Mouse (Mus musculus): ENCODE data around the gene Xrn2. TPM values are rescaled to one million over a fixed set of nuclear protein-coding genes. Genes with fewer than 3 reads are reported as not detected.
A peak's percentile ranks its signal among the peaks of the same experiment; 100 is the strongest.
"Not testable (repeated sequence)": the region's sequence is repeated elsewhere in the genome, so short reads cannot be mapped to it uniquely, and the experiment has no call there.

The Xrn2 gene
- 10 to 100 TPM; 54.7 to 64.9 TPM for total RNA-seq (2021)
- long read RNA-seq, experiment 1, transcript Xrn2-201 (30 exons, 3,434 nt): major isoform, 36 of 60 reads
- long read RNA-seq, experiment 1, partial matches to known transcripts: 18 of 60 reads
- long read RNA-seq, experiment 1, other reads (novel, unspliced or antisense): 6 of 60 reads
- long read RNA-seq, experiment 2, transcript Xrn2-201 (30 exons, 3,434 nt): major isoform, 47 of 56 reads
- long read RNA-seq, experiment 2, partial matches to known transcripts: 1 of 56 reads
- long read RNA-seq, experiment 2, other reads (novel, unspliced or antisense): 8 of 56 reads

- DNase-seq: peak; percentile 96
Measured at GRCm38 (mm10) chr2:147012623-147013184, at the start of gene Xrn2. TSS of gene Xrn2 (plus strand) at chr2:147012996.

GRCm38 (mm10) chr2:146975024-146975423 is 37.8 kb upstream of the Xrn2 start:
- DNase-seq: no peak

- no peak for DNase-seq
Measured at GRCm38 (mm10) chr2:146975453-146976028, 37.3 kb upstream of the Xrn2 start.

GRCm38 (mm10) chr2:146982786-146983185 is 30.0 kb upstream of the Xrn2 start:
- DNase-seq: no peak

- peak; percentile 14 for DNase-seq
Measured at GRCm38 (mm10) chr2:146984831-146985230, 28.0 kb upstream of the Xrn2 start.

GRCm38 (mm10) chr2:146985807-146986206 is 27.0 kb upstream of the Xrn2 start:
- no peak for DNase-seq

GRCm38 (mm10) chr2:146986429-146986828 is 26.4 kb upstream of the Xrn2 start:
- DNase-seq: no peak

- no peak for DNase-seq
Measured at GRCm38 (mm10) chr2:147007265-147007664, 5.5 kb upstream of the Xrn2 start.

- no peak for DNase-seq
Measured at GRCm38 (mm10) chr2:147009084-147009483, 3.7 kb upstream of the Xrn2 start.

GRCm38 (mm10) chr2:147010141-147010540 is 2.7 kb upstream of the Xrn2 start:
- no peak for DNase-seq

GRCm38 (mm10) chr2:147010952-147011351 is 1.8 kb upstream of the Xrn2 start:
- no peak for DNase-seq

- DNase-seq: peak; percentile 23
Measured at GRCm38 (mm10) chr2:147011474-147012140, 1.2 kb upstream of the Xrn2 start.

- DNase-seq: peak; percentile 15
Measured at GRCm38 (mm10) chr2:147012141-147012622, 614 bp upstream of the Xrn2 start.

GRCm38 (mm10) chr2:147013194-147013969 is 586 bp downstream of the Xrn2 start:
- peak; percentile 76 for DNase-seq

GRCm38 (mm10) chr2:147014101-147014886 is 1.5 kb downstream of the Xrn2 start:
- DNase-seq: no peak

GRCm38 (mm10) chr2:147022041-147022440 is 9.2 kb downstream of the Xrn2 start:
- DNase-seq: not testable (repeated sequence)

- DNase-seq: no peak
Measured at GRCm38 (mm10) chr2:147023067-147023466, 10.3 kb downstream of the Xrn2 start.

- no peak for DNase-seq
Measured at GRCm38 (mm10) chr2:147023560-147023959, 10.8 kb downstream of the Xrn2 start.

- DNase-seq: no peak
Measured at GRCm38 (mm10) chr2:147033065-147033464, 20.3 kb downstream of the Xrn2 start.

GRCm38 (mm10) chr2:147035864-147036263 is 23.1 kb downstream of the Xrn2 start:
- no peak for DNase-seq

- DNase-seq: no peak
Measured at GRCm38 (mm10) chr2:147047051-147047450, 34.3 kb downstream of the Xrn2 start.
